Mouse (Mus musculus) hindbrain, postnatal 0 days (tissue): ENCODE results near the gene St3gal4. TPM values are rescaled to one million over a fixed set of nuclear protein-coding genes. Genes with fewer than 3 reads are reported as not detected.

ENCODE experiments used
- ATAC-seq: fragments of 200-750 bp; cut with Nextera tagmentation; 2 replicates; pipeline ENCODE4 v1.8.0; 2017; ENCODE audit warnings: mild to moderate bottlenecking, moderate TSS enrichment, moderate library complexity
- DNase-seq: peaks from one replicate; pipeline ENCODE4 v3.0.0-alpha.2; 2015; ENCODE audit warnings: low spot score
- H3K27ac ChIP-seq: fragments of 300-500 bp; sonication (generic); 2 replicates; pipeline ENCODE4 v1.5.1; 2014; ENCODE audit warnings: mild to moderate bottlenecking
- H3K27me3 ChIP-seq: fragments of 300-500 bp; sonication (generic); 2 replicates; pipeline ENCODE4 v1.6.1; 2014; ENCODE audit warnings: low read length, mixed read lengths; ENCODE audit not compliant: insufficient read depth
- H3K36me3 ChIP-seq: fragments of 300-500 bp; sonication (generic); 2 replicates; pipeline ENCODE4 v1.6.1; 2014; ENCODE audit warnings: low read length, mixed read lengths; ENCODE audit not compliant: insufficient read depth
- H3K4me1 ChIP-seq: fragments of 300-500 bp; sonication (generic); 2 replicates; pipeline ENCODE4 v1.6.1; 2014; ENCODE audit warnings: antibody characterized with exemption, low read length, mixed read lengths; ENCODE audit not compliant: insufficient read depth
- H3K4me2 ChIP-seq: fragments of 300-500 bp; sonication (generic); 2 replicates; pipeline ENCODE4 v1.6.1; 2014; ENCODE audit warnings: low read depth, mild to moderate bottlenecking, low read length, moderate library complexity, mixed read lengths
- H3K4me3 ChIP-seq: fragments of 300-500 bp; sonication (generic); 2 replicates; pipeline ENCODE4 v1.5.1; 2014; ENCODE audit warnings: low read length
- H3K9ac ChIP-seq: fragments of 300-500 bp; sonication (generic); replicated peaks from 2 replicates; pipeline ENCODE4 v1.6.1; 2014; ENCODE audit warnings: mild to moderate bottlenecking, low read length, moderate library complexity, mixed read lengths
- H3K9me3 ChIP-seq: fragments of 300-500 bp; sonication (generic); 2 replicates; pipeline ENCODE4 v1.6.1; 2016; ENCODE audit warnings: low read length, mixed read lengths
- CTCF ChIP-seq: IDR thresholded peaks from 2 replicates; pipeline ENCODE4 v1.5.1; 2016; ENCODE audit warnings: antibody characterized with exemption, control low read depth, low read depth
- WGBS: fragments of 180-500 bp; shearing (Covaris S2); extraction: QIAGEN DNeasy Blood & Tissue Kit; methylation state at CpG from one replicate; pipeline ENCODE4 v1.1.7; 2014; 5-methylcytosine and 5-hydroxymethylcytosine counted together
- polyA plus RNA-seq: library from polyadenylated mRNA; unstranded; fragments of >200 nt; fragmentation: Nextera tagmentation; extraction: Ambion mirVana; gene quantifications from 2 replicates; pipeline ENCODE4 v1.2.1, GENCODE M21; 2015
- total RNA-seq: library from RNA; depleted of rRNA; stranded (reverse); fragments of >200 nt; gene quantifications from 2 replicates; pipeline ENCODE4 v1.2.3, GENCODE M21; 2014

St3gal4 gene
- total and polyA plus RNA-seq, 2 experiments from 2014 or later, result 16.4 to 31.4 TPM

DNA sequence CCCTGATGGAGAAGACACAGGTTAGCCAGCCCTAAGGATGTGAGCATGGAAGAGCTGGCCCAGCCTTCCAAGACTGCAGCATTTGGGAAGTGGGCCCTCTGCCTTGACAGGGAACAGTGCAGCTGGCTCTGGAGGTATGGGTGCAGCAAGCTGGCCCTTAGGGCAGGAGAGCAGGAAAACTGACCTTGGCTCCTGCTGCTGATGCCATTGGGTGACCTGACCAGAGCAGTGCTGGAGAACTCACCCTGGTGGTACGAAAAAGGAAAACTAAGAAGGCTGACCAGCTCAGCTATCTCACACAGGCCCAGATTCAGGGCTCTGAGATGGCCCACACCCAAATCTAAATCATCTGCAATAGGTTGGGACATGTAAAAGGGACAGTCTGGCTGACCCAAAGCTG is 26.8 kb upstream of the St3gal4 start:
- H3K4me1 ChIP-seq, result no peaks in the 10 kb centered on the region
- no peak for TF ChIP-seq CTCF
- no peak overlapping the region for H3K27ac ChIP-seq
- no peaks in the 10 kb centered on the region for H3K27me3 ChIP-seq
- H3K9ac ChIP-seq, result no peak overlapping the region
- no peaks in the 10 kb centered on the region for H3K9me3 ChIP-seq
- no peaks in the 10 kb centered on the region for H3K36me3 ChIP-seq
- 90% methylated on average over 1 of the region's 1 CpGs for WGBS
- no peak for ATAC-seq
- DNase-seq, result no peak
- no peak overlapping the region for H3K4me3 ChIP-seq
- no peak overlapping the region for H3K4me2 ChIP-seq

- no peak overlapping the region for H3K4me3 ChIP-seq
- no peaks in the 10 kb centered on the region for H3K27me3 ChIP-seq
- H3K4me1 ChIP-seq, result no peaks in the 10 kb centered on the region
- no peaks in the 10 kb centered on the region for H3K36me3 ChIP-seq
- no peaks in the 10 kb centered on the region for H3K9me3 ChIP-seq
- WGBS, result 90% methylated on average over 9 of the region's 9 CpGs
- H3K9ac ChIP-seq, result no peak overlapping the region
- no peak for TF ChIP-seq CTCF
- H3K27ac ChIP-seq, result no peak overlapping the region
- ATAC-seq, result no peak
- no peak overlapping the region for H3K4me2 ChIP-seq
- no peak for DNase-seq
Measured at GRCm38 (mm10) chr9:35145118-35145517, 26.1 kb upstream of the St3gal4 start.

DNA sequence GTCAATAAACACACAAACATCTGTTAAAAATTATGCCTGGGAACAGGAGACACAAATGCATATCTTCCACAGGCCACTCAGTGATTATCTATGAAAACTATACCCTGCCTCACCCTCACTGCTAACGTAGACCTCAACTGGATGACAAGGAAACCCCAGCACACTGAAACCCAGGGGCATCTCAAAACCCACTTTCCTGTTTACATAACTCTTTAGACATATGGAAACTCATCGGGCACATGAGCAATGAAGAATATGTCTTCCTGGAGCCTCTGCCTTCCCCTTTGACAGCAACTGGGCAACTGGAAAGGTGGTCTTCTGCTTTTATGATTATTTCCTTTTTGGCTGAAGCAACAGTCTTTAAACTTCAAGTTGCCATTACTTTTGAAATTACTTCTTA is 23.2 kb upstream of the St3gal4 start:
- Histone ChIP-seq H3K27ac (no peak overlapping the region), H3K27me3 (no peaks in the 10 kb centered on the region), H3K9me3 (no peaks in the 10 kb centered on the region), H3K36me3 (no peaks in the 10 kb centered on the region), H3K4me3 (no peak overlapping the region), H3K4me2 (no peak overlapping the region), H3K9ac (no peak overlapping the region), H3K4me1 (no peaks in the 10 kb centered on the region)
- ATAC-seq (no peak), DNase-seq (no peak)
- TF ChIP-seq CTCF, result no peak
- WGBS, result 85% methylated on average over 2 of the region's 2 CpGs

DNA sequence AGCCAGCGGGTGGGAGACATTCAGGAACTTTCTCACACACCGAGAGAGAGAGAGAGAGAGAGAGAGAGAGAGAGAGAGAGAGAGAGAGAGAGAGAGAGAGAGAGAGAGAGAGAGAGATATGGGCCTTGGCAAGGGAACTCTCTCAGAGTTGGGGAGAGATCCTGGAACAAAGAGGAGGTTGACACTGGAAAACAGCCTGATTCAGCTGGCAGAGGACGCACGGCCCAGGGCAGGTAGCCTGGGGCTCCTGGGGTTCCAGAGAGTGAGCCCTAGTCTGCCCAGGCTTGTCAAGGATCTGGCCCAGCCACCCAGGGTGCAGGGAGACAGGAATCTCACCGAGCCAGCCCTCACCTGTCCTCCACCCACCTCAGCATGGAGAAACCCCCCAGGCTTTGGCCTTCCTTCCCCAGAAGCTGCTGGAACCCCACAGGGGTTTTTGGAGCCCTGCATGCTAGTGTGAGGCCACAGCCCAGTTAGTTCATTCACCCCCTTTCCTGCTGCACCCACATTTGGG is 20.2 kb upstream of the St3gal4 start:
- 67% methylated on average over 5 of the region's 5 CpGs for WGBS
- H3K27ac ChIP-seq, result no peak overlapping the region
- no peak for TF ChIP-seq CTCF
- H3K9me3 ChIP-seq, result no peaks in the 10 kb centered on the region
- no peaks in the 10 kb centered on the region for H3K27me3 ChIP-seq
- no peak overlapping the region for H3K9ac ChIP-seq
- no peak for DNase-seq
- no peak overlapping the region for H3K4me3 ChIP-seq
- no peaks in the 10 kb centered on the region for H3K36me3 ChIP-seq
- no peak overlapping the region for H3K4me2 ChIP-seq
- H3K4me1 ChIP-seq, result no peaks in the 10 kb centered on the region
- ATAC-seq, result no peak

DNA sequence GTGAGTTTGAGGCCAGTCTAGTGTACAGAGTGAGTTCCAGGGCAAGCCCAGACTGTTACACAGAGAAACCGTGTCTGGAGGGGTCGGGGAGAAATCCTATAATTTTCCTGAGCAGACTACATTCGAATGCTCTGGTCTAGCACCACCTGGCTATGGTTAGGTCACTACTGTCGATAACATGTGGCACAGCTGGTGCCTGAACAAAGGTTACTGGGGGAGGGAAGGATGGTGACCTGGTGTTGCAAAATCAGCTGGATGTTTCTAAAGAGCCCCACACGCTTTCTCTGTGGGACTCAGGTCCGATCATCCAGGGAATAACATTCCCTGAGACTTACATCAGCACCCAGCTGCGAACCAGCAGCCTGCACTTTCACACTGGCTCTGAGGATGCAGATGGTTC is 19.0 kb upstream of the St3gal4 start:
- no peaks in the 10 kb centered on the region for H3K36me3 ChIP-seq
- H3K4me3 ChIP-seq, result no peak overlapping the region
- 80% methylated on average over 7 of the region's 7 CpGs for WGBS
- no peak overlapping the region for H3K4me2 ChIP-seq
- H3K27me3 ChIP-seq, result no peaks in the 10 kb centered on the region
- ATAC-seq, result no peak
- no peak for TF ChIP-seq CTCF
- no peak overlapping the region for H3K27ac ChIP-seq
- H3K9ac ChIP-seq, result no peak overlapping the region
- no peak for DNase-seq
- no peaks in the 10 kb centered on the region for H3K9me3 ChIP-seq
- no peaks in the 10 kb centered on the region for H3K4me1 ChIP-seq

DNA sequence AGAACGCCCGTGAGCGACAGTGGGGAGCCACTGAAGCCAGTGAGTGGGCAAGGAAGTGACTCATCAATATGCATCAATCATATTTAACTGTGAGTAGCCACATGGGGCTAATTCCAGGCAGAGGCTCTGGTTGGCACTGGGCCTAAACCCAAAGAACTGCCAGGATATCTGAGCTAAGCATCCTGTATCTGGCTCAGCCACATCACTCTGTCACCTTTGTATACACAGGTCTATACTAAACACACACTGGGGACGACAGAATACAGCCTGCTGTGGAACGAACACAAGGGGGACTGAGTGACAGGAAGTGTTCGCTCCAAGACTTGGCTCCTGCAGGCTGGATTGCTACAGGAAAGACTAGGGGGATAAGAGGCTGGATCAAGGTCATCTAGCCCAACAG is 16.5 kb upstream of the St3gal4 start:
- no peaks in the 10 kb centered on the region for H3K27me3 ChIP-seq
- TF ChIP-seq CTCF, result no peak
- H3K36me3 ChIP-seq, result no peaks in the 10 kb centered on the region
- no peak overlapping the region for H3K4me3 ChIP-seq
- no peaks in the 10 kb centered on the region for H3K9me3 ChIP-seq
- H3K27ac ChIP-seq, result no peak overlapping the region
- ATAC-seq, result 0 out of 2 replicates have a peak, but pooled peaks have one; percentile 18
- H3K9ac ChIP-seq, result no peak overlapping the region
- H3K4me2 ChIP-seq, result no peak overlapping the region
- no peaks in the 10 kb centered on the region for H3K4me1 ChIP-seq
- 47% methylated on average over 6 of the region's 6 CpGs for WGBS
- DNase-seq, result peak; percentile 30

- WGBS, result 78% methylated on average over 16 of the region's 16 CpGs
- Histone ChIP-seq H3K36me3 (no peaks in the 10 kb centered on the region), H3K9me3 (no peaks in the 10 kb centered on the region), H3K4me3 (no peak overlapping the region), H3K27me3 (no peaks in the 10 kb centered on the region), H3K4me1 (no peaks in the 10 kb centered on the region), H3K4me2 (no peak overlapping the region), H3K9ac (no peak overlapping the region), H3K27ac (no peak overlapping the region)
- ATAC-seq (no peak), DNase-seq (peak; percentile 41)
- no peak for TF ChIP-seq CTCF
Measured at GRCm38 (mm10) chr9:35131637-35132397, 12.7 kb upstream of the St3gal4 start.
